Mouse (Mus musculus) testis, adult 2 months (tissue): ENCODE results near the gene Tdrd9. TPM values are rescaled to one million over a fixed set of nuclear protein-coding genes. Genes with fewer than 3 reads are reported as not detected.

Experiments
- H3K27ac ChIP-seq: fragments of 200-500 bp; 2 replicates; pipeline ENCODE4 v1.5.1; 2012; ENCODE audit warnings: low read depth, low read length; ENCODE audit not compliant: control insufficient read depth, insufficient read depth
- H3K27me3 ChIP-seq: fragments of 200-500 bp; 2 replicates; pipeline ENCODE4 v1.6.1; 2012; ENCODE audit warnings: mild to moderate bottlenecking, low read length, moderate library complexity; ENCODE audit not compliant: control insufficient read depth, insufficient read depth
- H3K36me3 ChIP-seq: fragments of 200-500 bp; 2 replicates; pipeline ENCODE4 v1.6.1; 2012; ENCODE audit warnings: mild to moderate bottlenecking, low read length; ENCODE audit not compliant: control insufficient read depth, insufficient read depth
- H3K4me1 ChIP-seq: fragments of 200-500 bp; 2 replicates; pipeline ENCODE4 v1.6.1; 2012; ENCODE audit warnings: low read length; ENCODE audit not compliant: control insufficient read depth, insufficient read depth
- H3K4me3 ChIP-seq: fragments of 200-500 bp; 2 replicates; pipeline ENCODE4 v1.5.1; 2012; ENCODE audit warnings: low read depth, mild to moderate bottlenecking, low read length, moderate library complexity, mixed read lengths; ENCODE audit not compliant: control insufficient read depth
- CTCF ChIP-seq: fragments of 200-500 bp; IDR thresholded peaks from 2 replicates; pipeline ENCODE4 v1.5.1; 2012; ENCODE audit warnings: low read depth, mild to moderate bottlenecking, inconsistent platforms, low read length, moderate library complexity; ENCODE audit not compliant: control insufficient read depth, insufficient read depth, insufficient replicate concordance
- POLR2A ChIP-seq: fragments of 200-500 bp; IDR thresholded peaks from 2 replicates; pipeline ENCODE4 v1.6.1; 2012; ENCODE audit warnings: low read depth, mild to moderate bottlenecking, inconsistent platforms, low read length, moderate library complexity; ENCODE audit not compliant: control insufficient read depth
- polyA plus RNA-seq: library from polyadenylated mRNA; depleted of rRNA; stranded (reverse); fragments of >200 nt; gene quantifications from 2 replicates; pipeline ENCODE4 v1.2.3, GENCODE M21; 2012

The Tdrd9 gene
- polyA plus RNA-seq, 1 experiment: 54.7 TPM

DNA sequence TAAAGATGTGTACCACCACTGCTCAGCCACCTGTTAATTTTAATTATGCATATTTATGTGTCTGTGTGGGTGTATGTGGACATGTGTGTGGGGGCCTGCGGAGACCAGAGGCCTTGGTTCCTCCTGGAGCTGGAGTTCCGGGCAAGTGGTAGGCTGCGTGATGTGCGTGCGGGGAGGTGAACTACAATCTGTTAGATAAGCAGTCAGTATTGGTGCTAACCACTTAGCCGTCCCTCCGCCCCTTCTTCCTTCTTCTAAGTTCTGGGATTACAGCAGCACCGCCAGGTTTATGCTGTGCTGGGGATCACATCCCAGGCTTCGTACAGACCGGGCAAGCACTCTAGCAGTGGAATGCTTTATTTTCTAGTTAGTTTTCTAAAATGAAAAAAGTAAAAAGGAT is 67.1 kb downstream of the Tdrd9 start:
- H3K27me3 ChIP-seq: no peaks in the 10 kb centered on the region
- H3K27ac ChIP-seq: no peak overlapping the region
- H3K4me1 ChIP-seq: no peaks in the 10 kb centered on the region
- H3K36me3 ChIP-seq: peaks cover 2% of the 10 kb centered on the region
- no peak overlapping the region for H3K4me3 ChIP-seq
- no peak for TF ChIP-seq CTCF
- TF ChIP-seq POLR2A: no peak

DNA sequence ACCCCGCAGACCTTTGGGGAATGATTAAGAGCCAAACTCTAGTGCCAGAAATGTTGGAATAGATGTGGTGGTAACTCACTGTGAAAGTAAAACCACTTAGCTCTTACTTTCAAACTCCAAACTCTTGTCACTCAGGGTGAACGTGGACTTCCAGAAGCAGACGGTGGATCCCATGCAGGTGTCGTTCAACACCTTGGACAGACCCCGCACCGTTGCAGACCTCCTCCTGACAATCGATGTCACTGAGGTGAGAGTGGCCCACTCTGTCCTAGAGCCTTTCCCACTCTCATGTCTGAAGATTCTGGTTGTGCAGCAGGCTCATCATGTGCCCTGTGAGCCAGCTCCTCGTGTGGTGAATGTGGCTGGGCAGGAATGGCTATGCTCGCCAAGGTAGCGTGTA is 67.8 kb downstream of the Tdrd9 start:
- TF ChIP-seq POLR2A (no peak), CTCF (no peak)
- H3K4me3 ChIP-seq: no peak overlapping the region
- H3K4me1 ChIP-seq: no peaks in the 10 kb centered on the region
- H3K27me3 ChIP-seq: no peaks in the 10 kb centered on the region
- H3K36me3 ChIP-seq: peaks cover 2% of the 10 kb centered on the region
- H3K27ac ChIP-seq: no peak overlapping the region

DNA sequence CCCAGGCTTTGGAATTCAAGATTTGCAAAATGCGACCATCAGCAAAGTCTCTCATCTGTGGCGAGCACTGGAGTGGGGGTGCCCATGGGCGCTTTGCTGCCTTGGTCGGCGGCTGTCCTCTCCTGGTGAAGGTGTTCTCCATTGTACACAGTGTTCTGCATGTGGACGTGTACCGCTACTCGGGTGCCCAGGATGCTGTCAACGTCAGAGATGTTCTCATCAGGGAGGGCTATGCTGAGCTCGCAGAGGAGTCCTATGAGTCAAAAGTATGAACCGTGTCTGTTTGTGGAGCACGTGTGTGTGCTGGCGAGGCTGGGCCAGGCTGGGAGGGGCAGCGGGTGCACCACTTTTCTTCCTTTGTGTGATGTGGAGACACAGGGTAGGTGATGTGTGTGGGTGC is 71.3 kb downstream of the Tdrd9 start:
- Histone ChIP-seq H3K36me3 (peaks cover 2% of the 10 kb centered on the region), H3K4me1 (no peaks in the 10 kb centered on the region), H3K27me3 (no peaks in the 10 kb centered on the region), H3K4me3 (no peak overlapping the region), H3K27ac (no peak overlapping the region)
- TF ChIP-seq POLR2A (no peak), CTCF (no peak)

DNA sequence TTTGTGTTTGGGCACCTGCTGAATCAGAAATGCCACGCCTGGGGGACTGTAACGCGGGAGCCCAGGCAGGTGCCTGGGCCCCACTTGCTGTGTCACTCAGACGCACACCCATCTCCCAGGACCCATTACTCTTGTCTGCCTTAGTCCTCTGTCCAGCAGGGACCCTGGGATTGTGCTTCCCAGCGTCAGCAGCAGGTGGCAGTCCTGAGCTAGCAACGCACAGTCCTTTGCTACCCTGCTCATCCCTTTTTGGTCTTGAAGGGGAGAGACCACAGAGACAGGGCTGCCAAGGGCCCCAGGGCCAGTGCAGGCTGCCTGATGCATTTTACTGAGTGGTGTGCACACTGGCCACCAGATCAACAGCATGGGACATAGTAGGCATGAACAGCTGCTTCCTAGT is 106.3 kb downstream of the Tdrd9 start:
- Histone ChIP-seq H3K4me1 (no peaks in the 10 kb centered on the region; the same call in 1 of the 2 replicates), H3K36me3 (no peaks in the 10 kb centered on the region), H3K27ac (no peak overlapping the region), H3K4me3 (no peak overlapping the region), H3K27me3 (no peaks in the 10 kb centered on the region)
- TF ChIP-seq CTCF (peak; percentile 87; the same call in 1 of the 2 replicates), POLR2A (no peak)

DNA sequence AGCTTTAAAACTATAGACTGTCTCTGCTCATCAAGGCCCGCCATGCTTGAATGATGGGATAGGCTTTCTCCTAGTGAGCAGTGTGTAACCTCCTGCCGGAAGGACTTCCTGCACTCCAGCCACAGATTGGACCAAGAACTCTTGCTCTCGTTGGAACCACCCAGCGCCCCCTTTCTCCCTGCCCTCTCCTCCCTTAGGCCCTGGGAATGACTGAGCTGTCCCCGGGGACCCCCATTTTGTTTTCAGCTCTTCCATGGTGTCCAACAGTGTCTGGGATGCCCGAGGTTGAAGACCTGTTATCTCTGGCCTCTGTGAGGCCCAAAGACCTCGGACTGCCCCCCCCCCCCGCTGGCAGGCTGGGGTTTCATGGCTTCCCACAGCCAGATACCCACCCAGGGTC is 108.6 kb downstream of the Tdrd9 start:
- no peak overlapping the region; the same call in 1 of the 2 replicates for H3K4me3 ChIP-seq
- H3K27ac ChIP-seq: no peak overlapping the region
- H3K27me3 ChIP-seq: no peaks in the 10 kb centered on the region
- H3K4me1 ChIP-seq: no peaks in the 10 kb centered on the region; the same call in 1 of the 2 replicates
- H3K36me3 ChIP-seq: no peaks in the 10 kb centered on the region
- TF ChIP-seq CTCF: no peak
- TF ChIP-seq POLR2A: no peak

GRCm38 (mm10) chr12:112080911-112081310 is 109.6 kb downstream of the Tdrd9 start:
- no peak overlapping the region for H3K4me3 ChIP-seq
- H3K27ac ChIP-seq: no peak overlapping the region

DNA sequence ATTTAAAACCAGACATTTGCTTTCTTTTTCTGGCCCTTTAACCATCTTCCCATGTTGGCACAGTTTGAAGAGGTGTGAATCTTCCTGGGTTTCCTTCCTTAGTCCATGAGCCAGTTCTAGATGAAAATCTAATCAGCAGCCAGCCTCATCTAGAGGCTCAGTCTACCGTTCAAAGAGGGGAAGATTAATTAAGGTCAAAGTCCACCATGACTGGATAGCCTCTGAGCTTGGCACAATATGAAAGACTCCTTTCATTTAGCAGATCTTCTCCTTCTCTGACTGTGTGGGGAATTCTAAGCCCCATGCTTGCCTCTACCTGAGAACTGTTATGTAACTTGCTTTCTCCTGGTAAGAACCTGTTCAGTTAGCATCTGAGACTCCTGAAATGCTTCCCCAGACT is 110.9 kb downstream of the Tdrd9 start:
- no peak overlapping the region for H3K27ac ChIP-seq
- TF ChIP-seq POLR2A (no peak), CTCF (no peak)
- no peaks in the 10 kb centered on the region; the same call in 1 of the 2 replicates for H3K4me1 ChIP-seq
- H3K4me3 ChIP-seq: no peak overlapping the region
- H3K36me3 ChIP-seq: no peaks in the 10 kb centered on the region
- no peaks in the 10 kb centered on the region for H3K27me3 ChIP-seq

More at GRCm38 (mm10) chr12:112080911-112081310, 109.6 kb downstream of the Tdrd9 start:
- Histone ChIP-seq H3K4me1 (no peaks in the 10 kb centered on the region; the same call in 1 of the 2 replicates), H3K36me3 (no peaks in the 10 kb centered on the region), H3K27me3 (no peaks in the 10 kb centered on the region)
- TF ChIP-seq POLR2A: no peak

GRCm38 (mm10) chr12:112086250-112086649 is 114.9 kb downstream of the Tdrd9 start:
- H3K27ac ChIP-seq: no peak overlapping the region
- TF ChIP-seq CTCF: no peak
- TF ChIP-seq POLR2A: no peak
- H3K4me1 ChIP-seq: no peaks in the 10 kb centered on the region
- H3K4me3 ChIP-seq: no peak overlapping the region
- H3K27me3 ChIP-seq: no peaks in the 10 kb centered on the region
- H3K36me3 ChIP-seq: no peaks in the 10 kb centered on the region
